Mouse (Mus musculus): ENCODE data around the gene Fev. TPM values are rescaled to one million over a fixed set of nuclear protein-coding genes. Genes with fewer than 3 reads are reported as not detected.

Gene Fev
- polyA plus RNA-seq, 1 experiment from 2014 or later, result 7.6 TPM

DNA sequence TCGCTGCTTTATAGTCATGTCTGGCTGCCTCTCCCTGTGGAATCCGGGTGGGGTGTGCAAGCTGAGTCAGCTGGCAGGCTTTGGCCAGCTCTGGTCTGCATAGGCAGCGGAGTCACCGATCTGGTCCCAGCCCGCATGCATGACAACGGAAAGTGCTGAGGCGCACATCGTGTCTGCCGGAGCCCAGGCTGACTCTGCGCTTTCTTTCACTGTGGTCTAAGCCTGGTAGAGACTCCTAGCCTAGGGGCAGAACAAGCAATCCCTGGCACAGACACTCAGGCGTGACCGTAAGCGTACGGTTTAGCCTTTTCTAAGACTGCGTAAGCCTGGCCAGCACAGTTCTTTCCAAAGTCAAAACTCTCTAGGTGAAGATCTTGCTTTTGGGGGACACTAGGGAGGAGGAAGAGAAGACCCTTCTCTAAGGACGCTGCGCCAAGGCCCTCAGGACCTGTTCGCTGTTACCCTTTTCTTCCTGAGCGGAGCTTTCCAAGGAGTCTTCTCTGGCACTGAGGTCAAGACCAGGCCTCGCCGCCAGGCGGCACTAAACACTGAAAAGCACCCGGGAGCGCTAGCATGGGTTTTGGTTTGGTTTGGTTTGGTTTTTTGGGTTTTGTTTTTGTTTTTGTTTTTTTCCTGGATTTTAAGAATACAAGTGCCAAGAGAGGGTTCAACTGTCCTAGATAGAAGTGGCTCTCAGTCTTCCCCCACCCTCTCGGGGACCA, 8.1 kb upstream of the Fev start, which contains the start of gene Cryba2:
Gene Cryba2 (minus strand): TSS at position 10 of the 722 bp plus-strand sequence.
- no peak within 1 kb of the TSS for H3K27ac ChIP-seq
- peaks cover 32% of the 10 kb centered on the region for H3K4me1 ChIP-seq
- no peak within 1 kb of the TSS for H3K9ac ChIP-seq
- peaks cover 97% of the 10 kb centered on the region for H3K27me3 ChIP-seq
- no peaks in the 10 kb centered on the region for H3K9me3 ChIP-seq (replicated peaks)
- ATAC-seq (ENCODE audit: low FRiP score), result peak; percentile 47; the same call in 1 of the 2 replicates
- WGBS, result 5% methylated on average over 25 of the region's 25 CpGs
- peak within 1 kb of the TSS; percentile 34 for H3K4me2 ChIP-seq (replicated peaks)
- peak within 1 kb of the TSS; percentile 15 for H3K4me3 ChIP-seq
- H3K36me3 ChIP-seq, result no peaks in the 10 kb centered on the region

DNA sequence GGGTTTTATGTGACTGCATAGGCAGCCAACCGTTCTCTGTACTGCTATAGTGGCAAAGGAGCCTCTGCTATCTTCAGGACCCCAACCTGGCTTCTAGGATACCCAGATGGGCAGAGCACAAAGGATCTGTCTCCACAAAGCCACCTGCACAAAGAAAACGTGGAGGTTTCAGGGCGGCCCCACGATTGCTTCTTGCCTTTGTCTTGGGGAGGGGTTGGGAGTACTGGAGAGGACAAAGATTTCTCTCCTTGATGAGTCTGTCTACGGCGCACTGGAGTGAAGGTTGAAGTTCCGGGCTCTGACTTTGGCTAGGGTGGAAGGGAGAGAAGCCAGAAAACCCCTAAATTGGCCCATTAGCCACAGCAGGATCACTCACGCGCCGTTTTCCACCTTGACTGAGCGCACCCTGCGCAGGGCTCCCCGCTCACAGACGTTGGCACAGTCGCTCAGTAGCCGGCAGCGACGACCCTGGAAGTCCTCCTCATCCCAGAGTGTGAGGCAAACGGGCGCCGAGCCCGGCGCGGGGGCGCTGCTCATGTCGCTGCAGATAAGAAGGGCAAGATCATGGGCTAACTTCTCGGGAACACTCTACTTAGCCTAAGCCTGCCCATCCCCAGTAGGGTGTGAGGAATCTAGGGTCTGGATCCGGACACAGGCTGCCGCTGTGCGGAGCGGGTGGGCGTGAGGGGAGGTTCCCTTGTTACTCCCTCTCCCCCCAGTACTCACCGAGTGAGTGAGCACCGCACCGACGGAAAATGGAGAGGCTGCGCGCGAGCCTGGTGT, 7.3 kb upstream of the Fev start:
- ATAC-seq (ENCODE audit: low FRiP score), result 0 out of 2 replicates have a peak, but pooled peaks have one; percentile 15
- H3K4me2 ChIP-seq (replicated peaks), result peak overlapping the region; percentile 34
- 2% methylated on average over 39 of the region's 39 CpGs for WGBS

DNA sequence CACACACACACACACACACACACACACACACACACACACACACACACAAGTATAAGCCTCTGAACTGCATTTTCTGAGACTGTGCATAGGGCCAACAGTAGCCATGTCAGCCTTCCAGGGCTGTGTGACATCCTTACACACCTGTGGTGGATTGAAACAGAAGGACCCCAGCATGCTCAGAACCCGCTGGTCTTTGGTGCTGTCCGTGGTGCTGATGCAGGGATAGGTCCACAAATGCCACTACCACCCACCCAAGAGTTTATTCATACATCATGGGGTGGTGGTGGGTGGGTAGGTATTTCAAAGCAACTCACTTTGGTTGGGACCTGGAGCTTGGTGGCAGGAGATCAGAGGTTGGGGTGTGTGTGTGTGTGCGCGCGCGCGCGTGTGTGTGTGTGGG, 6.3 kb upstream of the Fev start:
- Histone ChIP-seq H3K4me3 (no peak overlapping the region), H3K36me3 (no peaks in the 10 kb centered on the region), H3K27me3 (peaks cover 98% of the 10 kb centered on the region), H3K4me1 (peaks cover 24% of the 10 kb centered on the region), H3K9me3 (replicated peaks) (no peaks in the 10 kb centered on the region), H3K4me2 (replicated peaks) (no peak overlapping the region), H3K27ac (no peak overlapping the region), H3K9ac (no peak overlapping the region)
- ATAC-seq (ENCODE audit: low FRiP score), result no peak
- 3% methylated on average over 7 of the region's 8 CpGs for WGBS

More for the DNA sequence above, 7.3 kb upstream of the Fev start:
- Histone ChIP-seq H3K4me3 (peak overlapping the region; percentile 15), H3K4me1 (peaks cover 26% of the 10 kb centered on the region), H3K9me3 (replicated peaks) (no peaks in the 10 kb centered on the region), H3K27ac (no peak overlapping the region), H3K36me3 (no peaks in the 10 kb centered on the region), H3K27me3 (peaks cover 98% of the 10 kb centered on the region), H3K9ac (no peak overlapping the region)

DNA sequence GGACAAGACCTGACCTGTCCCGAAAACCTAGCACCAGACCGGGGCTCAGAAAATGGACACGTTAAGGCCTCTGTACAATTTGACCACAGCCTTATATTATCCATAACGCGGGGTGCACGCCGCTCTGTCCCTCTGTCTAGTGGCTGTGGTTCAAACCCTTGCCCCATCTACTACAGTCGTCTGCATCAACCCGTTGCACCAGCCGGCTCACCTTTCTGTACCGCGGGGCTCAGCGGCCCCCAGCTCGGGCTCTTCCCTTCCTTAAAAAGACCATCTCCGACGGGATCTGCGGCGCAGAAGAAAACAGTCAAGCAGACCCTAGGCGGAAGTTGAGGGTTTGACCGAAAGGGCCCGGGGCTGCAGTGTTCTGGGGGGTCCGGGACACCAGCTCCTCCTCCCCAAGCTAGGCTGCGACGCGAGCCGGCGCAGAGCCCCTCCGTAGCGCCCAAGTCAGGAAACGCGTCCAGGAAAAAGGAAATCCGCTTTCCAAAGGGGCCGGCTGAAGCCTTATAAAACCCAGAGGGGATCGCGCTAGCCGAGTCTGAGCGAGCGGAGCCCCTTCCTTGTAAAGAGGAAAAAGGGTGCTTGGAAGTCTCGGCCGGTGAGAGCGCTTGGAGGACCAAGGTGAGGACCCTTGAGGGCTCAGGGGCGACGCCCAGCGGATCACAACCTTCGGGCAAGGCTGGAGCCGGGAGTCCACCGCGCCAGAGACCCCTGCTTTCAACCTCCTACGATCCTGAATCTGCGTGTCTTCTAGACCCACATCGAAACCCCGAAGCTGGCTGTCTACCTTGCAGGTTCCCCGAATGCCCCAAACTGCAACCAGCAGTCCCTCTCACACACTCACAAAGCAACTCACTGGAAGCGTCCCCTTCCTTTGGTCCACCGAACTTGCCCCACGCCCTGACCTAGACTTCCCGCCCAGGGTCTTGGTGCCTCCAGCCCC, 750 bp downstream of the Fev start:
- H3K36me3 ChIP-seq, result no peaks in the 10 kb centered on the region
- H3K9me3 ChIP-seq (replicated peaks), result no peaks in the 10 kb centered on the region
- H3K4me1 ChIP-seq, result peaks cover 32% of the 10 kb centered on the region
- H3K27me3 ChIP-seq, result peaks cover 97% of the 10 kb centered on the region
- H3K4me2 ChIP-seq (replicated peaks), result peak overlapping the region; percentile 48
- no peak overlapping the region for H3K27ac ChIP-seq
- H3K9ac ChIP-seq, result 0 out of 2 replicates have a peak overlapping the region, but pooled peaks have one; percentile 27
- WGBS, result under 1% methylated on average over 57 of the region's 57 CpGs
- H3K4me3 ChIP-seq, result peak overlapping the region; percentile 24
- no peak for ATAC-seq (ENCODE audit: low FRiP score)

DNA sequence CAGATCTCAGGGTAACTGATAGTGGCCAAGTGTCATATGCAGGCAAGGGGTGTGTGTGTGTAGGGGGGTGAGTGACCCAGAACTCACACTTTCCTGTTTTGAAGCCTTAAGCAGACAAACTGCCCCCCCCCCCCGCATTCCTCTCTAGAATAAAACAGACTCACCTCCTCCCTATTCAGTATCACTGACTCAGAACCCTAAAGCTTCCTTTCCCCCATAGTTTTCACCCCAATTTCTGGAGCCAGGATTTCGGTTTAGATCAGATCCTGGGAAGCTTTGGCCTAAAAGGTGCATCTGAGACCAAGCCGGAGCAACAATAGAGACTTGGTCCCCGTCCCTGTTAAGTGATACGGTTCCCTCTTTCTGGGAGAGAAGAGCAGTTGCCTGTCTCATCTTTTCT, 1.8 kb downstream of the Fev start:
- Histone ChIP-seq H3K9ac (no peak overlapping the region), H3K4me2 (replicated peaks) (no peak overlapping the region), H3K27me3 (peaks cover 98% of the 10 kb centered on the region), H3K4me1 (peaks cover 32% of the 10 kb centered on the region), H3K27ac (no peak overlapping the region), H3K36me3 (no peaks in the 10 kb centered on the region), H3K4me3 (no peak overlapping the region), H3K9me3 (replicated peaks) (no peaks in the 10 kb centered on the region)
- 4% methylated on average over 5 of the region's 5 CpGs for WGBS
- ATAC-seq (ENCODE audit: low FRiP score), result no peak

DNA sequence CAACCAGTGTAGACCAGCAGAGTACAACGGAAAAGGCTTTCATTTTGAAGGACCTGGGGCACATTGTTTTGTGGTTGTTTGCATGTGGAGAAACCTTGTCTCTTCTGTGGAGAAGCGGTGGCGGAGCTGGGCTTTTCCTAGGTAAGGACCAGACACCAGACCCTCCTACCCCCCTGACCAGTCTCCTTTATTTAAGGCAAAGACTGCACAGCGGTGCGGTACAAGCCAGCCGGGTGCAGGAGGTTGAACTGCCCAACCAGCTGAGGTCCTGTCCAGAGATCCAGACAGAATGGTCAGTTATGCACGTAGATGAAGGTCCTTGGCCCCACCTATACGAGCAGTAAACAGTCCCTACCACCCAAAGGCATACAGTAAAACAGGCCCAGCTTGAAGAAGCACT, 2.4 kb downstream of the Fev start:
- H3K27me3 ChIP-seq, result peaks cover 96% of the 10 kb centered on the region
- H3K4me1 ChIP-seq, result peaks cover 32% of the 10 kb centered on the region
- no peak overlapping the region for H3K9ac ChIP-seq
- ATAC-seq (ENCODE audit: low FRiP score), result peak; percentile 12; the same call in 1 of the 2 replicates
- no peak overlapping the region for H3K27ac ChIP-seq
- no peak overlapping the region; the same call in 1 of the 2 replicates for H3K4me3 ChIP-seq
- no peaks in the 10 kb centered on the region for H3K9me3 ChIP-seq (replicated peaks)
- 2% methylated on average over 8 of the region's 8 CpGs for WGBS
- no peaks in the 10 kb centered on the region for H3K36me3 ChIP-seq
- peak overlapping the region; percentile 57 for H3K4me2 ChIP-seq (replicated peaks)

DNA sequence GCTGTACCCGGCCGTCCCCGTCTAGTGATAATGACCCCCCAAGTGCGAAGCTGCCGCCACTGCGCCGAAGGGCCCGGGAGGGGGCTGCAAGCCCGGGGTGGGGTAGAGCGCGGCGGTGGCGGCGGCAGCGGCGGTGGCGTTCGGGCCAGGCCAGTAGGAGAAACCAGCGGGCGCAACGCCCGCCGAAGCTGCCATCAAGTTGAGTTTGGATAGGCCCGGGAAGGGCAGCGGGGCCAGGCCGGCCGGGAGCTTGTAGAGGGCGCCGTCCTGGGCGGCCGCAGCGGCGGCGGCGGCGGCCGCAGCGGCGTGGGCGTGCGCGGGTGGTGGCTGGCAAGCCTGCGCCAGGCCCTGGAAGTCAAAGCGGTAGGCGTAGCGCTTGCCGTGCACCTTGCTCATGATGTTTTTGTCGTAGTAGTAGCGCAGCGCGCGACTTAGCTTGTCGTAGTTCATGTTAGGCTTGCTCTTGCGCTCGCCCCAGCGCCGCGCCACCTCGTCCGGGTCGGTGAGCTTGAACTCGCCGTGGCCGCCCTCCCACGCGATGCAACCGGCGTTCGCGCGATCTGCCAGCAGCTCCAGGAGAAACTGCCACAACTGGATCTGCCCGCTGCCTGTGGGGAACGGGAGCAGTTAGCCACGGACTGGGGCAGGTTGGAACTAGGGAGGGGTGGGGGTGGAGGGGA, 3.0 kb downstream of the Fev start:
- peak overlapping the region; percentile 46; the same call in 1 of the 2 replicates for H3K9ac ChIP-seq
- H3K4me2 ChIP-seq (replicated peaks), result peak overlapping the region; percentile 57
- H3K36me3 ChIP-seq, result no peaks in the 10 kb centered on the region
- no peak for ATAC-seq (ENCODE audit: low FRiP score)
- H3K4me3 ChIP-seq, result peak overlapping the region; percentile 32
- H3K27me3 ChIP-seq, result peaks cover 92% of the 10 kb centered on the region
- H3K27ac ChIP-seq, result no peak overlapping the region
- H3K4me1 ChIP-seq, result peaks cover 32% of the 10 kb centered on the region
- 2% methylated on average over 57 of the region's 74 CpGs for WGBS
- H3K9me3 ChIP-seq (replicated peaks), result no peaks in the 10 kb centered on the region

DNA sequence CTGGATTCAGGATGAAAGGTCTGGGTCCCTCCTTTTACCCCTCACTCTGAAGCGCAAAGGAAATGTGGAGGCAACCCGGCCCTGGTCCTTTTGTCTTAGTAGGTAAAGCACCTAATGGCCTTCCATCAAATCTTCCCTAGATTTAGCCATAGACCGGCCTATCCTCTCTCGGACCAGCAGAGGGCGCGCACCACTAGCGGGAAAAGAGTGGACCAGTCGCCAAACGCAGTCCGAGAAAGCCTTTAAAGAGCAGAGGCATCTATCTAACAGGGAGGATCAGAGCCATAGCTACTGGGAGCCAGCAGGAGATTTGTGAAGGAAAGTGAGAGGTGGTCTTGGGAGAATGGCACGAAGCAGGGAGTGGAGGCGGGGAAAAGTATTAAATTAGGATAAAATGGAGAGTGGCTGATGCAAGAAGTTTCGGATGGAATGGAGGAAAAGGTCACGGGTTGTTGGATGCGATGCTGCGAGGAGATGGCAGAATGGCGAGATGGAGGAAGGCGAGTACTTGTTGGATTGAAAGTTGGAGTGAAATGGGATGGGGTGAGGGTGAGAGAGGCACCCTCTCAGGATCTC, 4.3 kb downstream of the Fev start:
- Histone ChIP-seq H3K4me1 (peaks cover 31% of the 10 kb centered on the region), H3K27ac (no peak overlapping the region), H3K27me3 (peaks cover 79% of the 10 kb centered on the region), H3K36me3 (no peaks in the 10 kb centered on the region), H3K4me3 (no peak overlapping the region), H3K9me3 (replicated peaks) (no peaks in the 10 kb centered on the region), H3K9ac (no peak overlapping the region), H3K4me2 (replicated peaks) (no peak overlapping the region)
- ATAC-seq (ENCODE audit: low FRiP score), result peak; percentile 61
- WGBS, result 2% methylated on average over 18 of the region's 18 CpGs

DNA sequence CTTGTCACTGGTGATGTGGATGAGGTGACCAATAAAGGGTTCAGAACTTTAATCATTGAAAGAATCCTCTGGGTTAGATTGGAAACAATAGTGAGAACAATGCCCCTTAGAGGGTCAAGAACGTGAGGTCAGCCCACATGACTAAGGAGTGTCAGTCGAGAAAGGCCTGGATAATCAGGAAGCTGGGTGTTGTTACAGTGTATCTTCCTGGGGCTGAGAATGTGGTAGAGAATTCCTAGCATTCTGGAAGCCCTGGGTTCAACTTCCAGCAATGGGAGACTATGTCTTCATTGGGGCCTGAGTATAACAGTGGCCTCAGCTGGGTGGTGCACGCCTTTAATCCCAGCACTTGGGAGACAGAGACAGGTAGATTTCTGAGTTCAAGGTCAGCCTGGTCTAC, 8.0 kb downstream of the Fev start:
- WGBS, result 44% methylated on average over 3 of the region's 3 CpGs
- Histone ChIP-seq H3K9ac (no peak overlapping the region), H3K36me3 (no peaks in the 10 kb centered on the region), H3K4me2 (replicated peaks) (no peak overlapping the region), H3K27me3 (peaks cover 42% of the 10 kb centered on the region), H3K9me3 (replicated peaks) (no peaks in the 10 kb centered on the region), H3K4me1 (peaks cover 7% of the 10 kb centered on the region), H3K27ac (no peak overlapping the region), H3K4me3 (no peak overlapping the region)
- no peak for ATAC-seq (ENCODE audit: low FRiP score)

DNA sequence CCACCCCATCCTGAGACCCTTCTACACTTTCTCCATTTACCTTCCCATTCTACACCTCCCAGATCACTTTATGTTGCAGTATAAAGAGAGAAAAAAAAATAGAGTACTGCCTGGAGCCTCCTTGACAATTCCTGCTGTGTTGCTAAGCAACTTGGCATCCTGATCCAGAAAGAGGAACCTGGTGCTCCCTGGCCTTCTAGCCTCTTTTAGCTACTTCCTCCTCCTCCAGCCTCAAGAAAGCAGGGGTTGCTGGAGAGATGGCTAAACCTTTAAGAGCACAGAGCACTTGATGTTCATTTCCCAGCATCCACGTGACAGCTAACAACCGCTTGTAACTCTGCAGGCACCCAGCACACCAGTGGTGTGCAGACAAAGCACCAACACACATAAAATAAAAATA, 13.0 kb downstream of the Fev start:
- H3K27ac ChIP-seq, result no peak overlapping the region
- ATAC-seq (ENCODE audit: low FRiP score), result no peak

DNA sequence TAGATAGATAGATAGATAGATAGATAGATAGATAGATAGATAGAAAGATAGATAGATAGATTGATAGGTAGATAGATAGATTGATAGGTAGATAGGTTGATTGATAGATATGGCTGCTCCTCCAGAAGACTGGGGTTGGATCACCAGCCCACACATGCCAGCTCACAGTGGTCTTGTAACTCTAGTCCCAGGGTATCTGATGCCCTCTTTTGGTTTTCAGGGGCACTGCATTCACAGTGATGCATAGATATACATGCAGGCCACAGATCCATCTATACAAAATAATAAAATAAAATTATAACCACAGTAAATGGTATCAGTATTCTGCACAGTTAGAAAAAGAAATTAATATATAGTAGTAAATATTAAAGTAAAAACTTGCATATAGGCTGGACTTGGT, 23.4 kb downstream of the Fev start:
- Histone ChIP-seq H3K9ac (no peak overlapping the region), H3K36me3 (no peaks in the 10 kb centered on the region), H3K27me3 (peaks cover 29% of the 10 kb centered on the region), H3K4me1 (peaks cover 26% of the 10 kb centered on the region), H3K4me3 (no peak overlapping the region), H3K4me2 (replicated peaks) (no peak overlapping the region), H3K9me3 (replicated peaks) (no peaks in the 10 kb centered on the region), H3K27ac (no peak overlapping the region)
- no peak for ATAC-seq (ENCODE audit: low FRiP score)

More for the DNA sequence above, 13.0 kb downstream of the Fev start:
- H3K9me3 ChIP-seq (replicated peaks), result no peaks in the 10 kb centered on the region
- no peak overlapping the region for H3K4me2 ChIP-seq (replicated peaks)
- H3K4me1 ChIP-seq, result no peaks in the 10 kb centered on the region
- WGBS, result 67% methylated on average over 2 of the region's 2 CpGs
- no peak overlapping the region for H3K4me3 ChIP-seq
- no peaks in the 10 kb centered on the region for H3K36me3 ChIP-seq
- H3K27me3 ChIP-seq, result peaks cover under 1% of the 10 kb centered on the region; the same call in 1 of the 2 replicates
- H3K9ac ChIP-seq, result no peak overlapping the region

Data from hindbrain, embryonic 12.5 days (tissue).